Mouse (Mus musculus) forebrain, embryonic 16.5 days (tissue): ENCODE measurements around the gene Gkn3. TPM values are rescaled to one million over a fixed set of nuclear protein-coding genes. Genes with fewer than 3 reads are reported as not detected.

Experiments
- polyA plus RNA-seq: library from polyadenylated mRNA; unstranded; fragments of >200 nt; fragmentation: Nextera tagmentation; extraction: Ambion mirVana; gene quantifications from 2 replicates; pipeline ENCODE4 v1.2.1, GENCODE M21; 2015

Gene Gkn3
- polyA plus RNA-seq, 1 experiment from 2014 or later = not detected

Other genes starting within 250 kb of the Gkn3 start
- gene Antxr1, start 53.1 kb downstream of the Gkn3 start, polyA plus RNA-seq = 3.1 and 3.2 TPM in 2 replicates
- gene Gkn1, start 38.0 kb downstream of the Gkn3 start, polyA plus RNA-seq = not detected in 2 replicates
- gene Gkn2, start 15.6 kb downstream of the Gkn3 start, polyA plus RNA-seq = not detected in 2 replicates
- gene Bmp10, start 40.1 kb upstream of the Gkn3 start, polyA plus RNA-seq = not detected in 2 replicates
- 2.2 and 2.7 TPM in 2 replicates for gene Arhgap25, start 144.3 kb upstream of the Gkn3 start, polyA plus RNA-seq
- 2.5 and 4.3 TPM in 2 replicates for gene Prokr1, start 201.8 kb upstream of the Gkn3 start, polyA plus RNA-seq